Mouse (Mus musculus) frontal cortex, postnatal 14 days (tissue): ENCODE results near the gene Itpr1.

Source experiments
- DNase-seq, 2 experiments: peaks; one replicate each; pipeline ENCODE4 v3.0.0; 2022; ENCODE audit warnings: low spot score in 2 of 2

Gene Itpr1

DNA sequence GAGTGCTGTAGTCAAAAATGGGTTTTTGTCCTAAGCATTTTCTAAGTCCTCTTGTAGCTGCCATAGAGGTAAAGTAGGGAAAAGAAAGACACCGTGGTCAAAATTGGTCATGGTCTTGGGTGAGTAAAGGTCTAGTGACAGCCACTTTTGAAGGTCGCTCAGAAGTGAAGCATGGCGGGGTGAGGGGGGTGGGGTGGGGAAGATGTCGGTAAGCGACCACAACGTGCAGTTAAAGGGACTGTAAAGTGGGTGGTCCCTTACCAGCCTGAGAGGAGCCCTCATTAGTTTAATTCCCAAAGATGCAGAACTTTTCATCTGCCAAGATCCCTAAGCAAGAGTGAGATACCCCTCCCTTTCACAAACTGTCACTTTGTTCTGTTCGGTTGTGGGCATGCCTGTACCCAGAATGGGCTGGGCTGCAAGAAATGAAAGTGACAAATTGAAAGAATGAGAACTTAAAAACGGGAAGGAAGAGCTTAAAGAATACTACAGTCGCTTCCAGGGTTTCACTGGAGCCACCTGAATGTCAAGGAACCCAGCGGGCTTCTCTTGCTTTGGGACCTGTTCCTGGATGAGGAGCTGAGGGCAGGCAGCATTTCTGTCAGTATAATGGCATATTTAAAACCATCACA, 1.5 kb downstream of the Itpr1 start:
- no peak for DNase-seq

DNA sequence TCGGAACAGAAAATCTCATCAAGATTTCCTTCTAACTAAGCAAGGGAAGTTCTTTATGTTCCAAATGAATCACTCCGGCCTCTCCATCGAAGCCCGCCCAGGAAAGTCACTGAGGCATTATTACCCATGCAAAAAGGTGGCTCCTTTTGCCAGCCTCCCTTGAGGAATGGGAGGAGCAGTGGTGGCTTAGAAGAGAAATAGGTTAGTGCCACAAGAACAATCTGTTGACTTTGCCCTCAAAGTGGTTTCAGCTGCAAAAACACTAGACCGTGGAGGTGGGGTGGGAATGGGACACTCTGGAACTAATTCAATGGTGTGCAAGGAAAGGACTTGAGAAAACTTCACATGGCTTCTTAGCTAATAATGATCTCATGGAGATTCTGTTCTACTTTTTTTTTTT, 3.2 kb downstream of the Itpr1 start:
- no peak for DNase-seq

DNA sequence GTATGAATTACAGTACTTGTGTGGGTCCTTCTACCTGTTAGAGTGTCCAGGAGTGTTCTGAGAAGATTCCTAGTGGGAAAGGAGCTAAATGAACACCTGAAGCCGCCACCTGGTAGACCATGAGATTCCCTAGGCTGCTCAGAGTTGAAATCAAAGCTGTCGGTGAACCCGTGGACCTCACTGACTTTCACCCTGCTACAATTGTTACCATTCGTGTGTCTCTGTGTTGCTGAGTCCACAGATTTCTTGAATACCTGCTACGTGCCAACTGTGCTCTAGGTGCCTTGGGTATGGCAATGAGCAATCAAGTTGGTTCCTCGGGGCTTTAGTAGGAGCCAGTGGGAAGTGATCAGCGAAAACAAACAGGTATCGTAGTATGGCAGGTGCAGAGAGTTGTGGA, 3.9 kb downstream of the Itpr1 start:
- no peak for DNase-seq

DNA sequence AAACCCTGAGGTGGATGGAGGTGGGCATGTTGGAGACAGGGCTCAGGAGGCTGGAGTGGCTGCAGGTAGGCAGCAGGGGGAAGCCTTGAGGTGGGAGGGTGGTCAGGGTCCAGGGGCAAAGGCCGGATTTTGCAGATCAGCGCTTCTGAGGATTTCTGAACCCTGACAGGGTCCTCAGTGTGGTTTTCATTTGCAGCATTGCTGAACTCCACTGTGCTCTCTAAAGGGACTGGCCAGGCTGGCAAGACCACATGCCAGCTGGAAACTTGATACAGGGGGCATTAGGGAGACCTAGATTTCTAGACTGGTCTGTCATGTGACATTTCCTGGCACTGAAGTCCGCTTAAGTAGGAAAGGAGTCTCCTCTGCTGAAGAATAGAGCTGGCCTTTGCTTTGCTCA, 5.1 kb downstream of the Itpr1 start:
- DNase-seq: no peak

DNA sequence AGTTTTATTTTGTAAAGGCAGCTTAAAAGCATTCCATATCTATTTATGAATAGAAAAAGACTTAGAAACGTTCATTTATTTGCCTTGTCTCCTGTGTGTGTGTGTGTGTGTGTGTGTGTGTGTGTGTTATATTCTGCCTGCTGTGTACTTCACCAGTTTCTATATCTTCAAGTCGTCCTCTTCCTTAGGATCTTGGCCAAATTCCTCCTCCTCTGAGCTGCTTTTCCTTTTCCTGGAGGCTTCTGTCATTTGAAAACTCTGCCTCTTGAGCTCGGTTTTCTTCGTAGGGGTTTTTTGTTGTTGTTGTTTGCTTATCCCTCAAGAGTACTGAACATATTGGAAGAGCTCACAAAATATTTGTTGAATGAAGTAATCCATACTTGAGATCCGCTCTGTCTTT, 9.5 kb downstream of the Itpr1 start:
- DNase-seq: no peak

DNA sequence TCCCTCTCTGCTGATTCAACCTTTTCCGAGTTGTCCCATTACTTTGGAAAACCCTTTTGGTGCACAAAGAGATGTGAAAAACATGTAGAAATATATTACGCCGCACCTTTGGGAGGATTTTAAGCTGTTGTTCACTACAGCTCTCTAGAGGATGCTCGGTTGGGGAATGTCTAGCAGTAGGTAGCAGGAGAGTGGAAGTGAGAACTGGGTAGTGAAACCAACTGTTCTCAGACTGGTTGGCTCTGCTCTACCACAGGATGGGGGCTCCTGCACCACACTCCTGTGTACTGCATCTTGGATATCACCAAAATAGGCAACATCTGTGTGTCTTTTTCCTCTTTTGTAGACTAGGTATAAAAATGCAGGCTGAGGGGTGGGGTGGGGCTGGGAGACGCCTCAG, 10.0 kb downstream of the Itpr1 start:
- DNase-seq: no peak

DNA sequence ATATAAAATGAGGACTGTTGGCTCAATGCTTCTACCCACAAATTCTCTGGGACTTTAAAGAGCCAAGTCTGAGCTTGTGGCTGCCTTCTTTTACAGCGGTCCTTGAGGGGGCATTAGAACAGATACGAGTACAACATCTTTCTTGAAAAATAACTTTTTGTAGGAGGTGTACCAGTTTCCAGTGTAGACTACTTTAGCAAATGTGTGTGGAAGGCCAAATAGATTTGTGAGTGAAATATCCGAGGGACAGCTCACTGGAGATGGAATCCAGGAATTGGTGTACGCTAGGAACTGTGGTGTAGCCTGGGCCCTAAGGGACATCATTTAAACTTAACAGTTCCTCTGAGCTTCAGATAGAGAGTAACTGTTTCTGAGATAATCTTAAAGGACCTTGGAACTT, 11.5 kb downstream of the Itpr1 start:
- no peak for DNase-seq

DNA sequence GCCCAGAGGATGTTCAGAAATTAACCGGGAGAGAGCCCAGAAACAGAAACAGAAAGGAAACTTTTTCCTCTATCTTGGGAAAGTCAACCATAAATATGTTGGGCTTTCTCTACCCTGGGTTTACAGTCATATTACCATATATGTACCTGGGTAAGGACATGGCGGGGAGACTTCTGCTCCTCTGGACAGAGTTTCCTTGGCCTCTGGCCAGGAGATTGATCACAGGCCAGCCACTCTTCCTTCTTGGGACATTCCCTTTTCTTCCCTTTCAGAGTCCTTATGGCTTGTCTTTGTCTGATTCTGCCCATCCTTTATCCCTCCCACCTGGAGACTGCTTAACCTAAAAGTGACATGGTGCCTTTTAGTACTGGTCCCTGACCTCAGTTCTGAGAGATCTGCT, 12.1 kb downstream of the Itpr1 start:
- DNase-seq: no peak

DNA sequence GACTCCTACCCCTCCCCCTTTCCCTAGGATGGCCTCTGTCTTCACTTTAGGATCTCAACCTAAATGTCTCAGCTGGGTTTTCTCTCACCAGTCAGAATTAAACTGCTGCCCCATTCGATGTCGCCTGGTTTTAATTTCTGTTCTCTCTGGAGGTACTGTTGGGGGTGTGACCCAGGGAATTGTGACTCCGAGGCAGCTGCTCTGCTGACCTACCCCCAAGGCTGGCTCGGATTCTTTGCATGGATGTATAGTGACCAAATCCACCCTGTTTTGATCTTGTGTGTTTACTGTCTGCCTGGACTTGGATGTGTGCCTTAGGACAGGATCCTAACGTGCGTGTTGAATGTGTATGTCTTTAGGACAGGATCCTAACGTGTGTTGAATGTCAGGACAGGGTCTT, 13.3 kb downstream of the Itpr1 start:
- no peak for DNase-seq

DNA sequence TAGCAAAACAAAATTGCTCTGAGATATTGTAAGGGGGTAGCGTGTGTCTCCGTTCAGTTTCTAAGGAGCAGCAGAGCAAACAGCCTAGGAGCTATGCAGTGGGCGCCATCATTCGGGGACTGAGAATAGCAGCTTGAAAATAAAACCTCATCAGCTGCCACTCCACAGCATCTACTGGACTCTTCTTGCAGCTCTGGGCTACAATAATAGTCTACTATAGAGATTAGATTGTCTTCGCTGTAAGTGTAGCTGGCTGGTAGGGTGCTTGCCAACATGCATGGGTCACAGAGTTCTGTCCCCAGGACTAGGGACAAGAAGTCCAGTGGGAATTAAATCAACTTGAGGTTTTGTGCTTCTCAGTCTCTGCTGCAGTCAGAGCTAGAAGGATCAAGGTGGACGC, 14.6 kb downstream of the Itpr1 start:
- no peak for DNase-seq

DNA sequence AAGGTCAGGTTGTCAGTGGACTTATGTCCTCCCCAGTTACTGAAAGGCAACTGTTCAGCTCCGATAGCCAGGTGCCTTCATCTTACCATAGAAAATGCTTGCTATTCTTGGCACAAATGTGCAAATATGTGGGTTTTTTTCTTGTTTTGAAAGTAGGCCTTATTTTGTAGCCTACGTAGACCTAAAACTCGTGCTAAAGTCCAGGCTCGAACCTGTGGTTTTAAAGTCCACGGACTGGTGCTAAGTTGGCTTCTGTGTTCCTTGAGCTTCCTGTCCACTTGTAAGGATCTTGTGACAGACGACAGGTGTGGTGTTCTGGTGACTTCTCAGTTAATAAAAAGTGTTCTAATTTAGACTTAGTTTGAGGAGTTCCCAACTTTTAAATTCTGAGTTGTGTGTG, 15.2 kb downstream of the Itpr1 start:
- DNase-seq: no peak

DNA sequence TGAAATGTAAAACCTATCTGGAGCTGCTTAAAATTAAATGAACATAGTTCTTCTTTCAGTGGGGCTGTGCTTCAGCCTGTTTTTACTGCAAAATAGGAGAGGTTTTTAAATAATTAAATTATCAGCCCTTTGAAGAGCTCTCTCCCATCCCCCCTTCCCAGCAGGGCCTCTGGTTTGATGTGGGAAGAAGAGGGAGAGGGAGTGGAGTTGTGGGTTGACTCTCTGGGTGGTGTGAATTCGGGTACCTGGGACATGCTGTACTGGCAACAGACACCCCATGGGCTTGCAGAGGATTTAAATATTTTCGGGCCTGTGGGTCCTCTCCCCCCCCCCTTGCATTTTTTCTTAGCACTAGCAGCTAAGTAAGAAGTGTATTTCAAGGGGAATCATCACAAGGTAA, 15.7 kb downstream of the Itpr1 start:
- DNase-seq: no peak

DNA sequence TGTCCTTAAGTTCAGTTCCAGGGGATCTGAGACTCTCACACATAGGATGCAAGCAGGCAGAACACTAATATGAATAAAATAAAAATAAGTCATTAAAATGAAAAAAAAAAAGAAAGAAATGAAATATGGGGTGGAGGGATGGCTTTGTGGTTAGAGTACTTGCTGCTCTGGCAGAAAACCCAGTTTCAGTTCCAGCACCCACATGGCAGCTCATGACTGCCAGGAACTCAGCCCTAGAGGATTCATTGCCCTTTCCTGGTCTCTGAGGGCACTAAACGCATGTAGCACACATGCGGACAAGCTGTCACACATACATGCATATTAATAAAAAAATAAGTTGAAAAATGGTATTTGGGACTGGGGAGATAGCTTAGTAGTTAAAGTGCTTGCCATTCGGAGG, 17.7 kb downstream of the Itpr1 start:
- no peak for DNase-seq

DNA sequence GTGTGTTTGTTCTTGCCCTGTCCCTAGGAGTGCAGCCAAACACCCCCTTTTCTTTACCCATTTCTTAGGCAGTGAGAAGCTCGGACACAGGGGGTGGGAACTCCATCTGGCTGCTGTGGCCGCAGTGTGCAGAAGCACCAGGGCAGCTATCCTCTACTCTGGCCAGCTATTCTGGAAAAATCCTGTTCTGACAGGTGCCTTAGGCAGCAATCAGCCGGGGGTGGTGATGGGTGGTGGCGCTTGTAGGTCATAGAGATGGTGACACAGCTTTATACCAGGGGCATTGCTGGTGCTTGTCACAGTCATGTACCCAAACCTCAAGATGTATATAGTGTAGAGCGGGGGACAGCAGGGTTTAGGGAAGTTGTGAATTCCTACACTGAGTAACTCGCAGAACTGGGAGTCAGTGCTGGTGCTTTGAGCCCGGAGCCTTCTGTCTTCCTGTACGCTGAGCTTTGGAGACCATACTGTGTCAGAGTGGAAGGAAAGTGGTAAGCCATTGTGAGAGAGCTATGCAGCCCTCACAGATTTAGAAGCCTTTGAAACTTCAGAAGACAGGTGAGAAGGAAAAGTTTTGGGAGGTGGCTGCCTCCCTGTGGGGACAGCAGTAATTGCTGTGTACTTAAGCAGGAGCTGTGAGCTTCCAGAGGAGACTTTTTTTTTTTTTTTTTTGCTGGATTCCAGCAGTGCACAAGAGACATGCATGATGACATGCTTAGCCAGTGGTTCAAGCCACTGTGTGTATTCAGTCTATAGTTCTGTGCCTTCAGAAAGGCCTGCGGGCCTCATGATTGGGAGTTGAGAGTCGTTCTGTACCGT, 19.2 kb downstream of the Itpr1 start:
- DNase-seq: no peak

DNA sequence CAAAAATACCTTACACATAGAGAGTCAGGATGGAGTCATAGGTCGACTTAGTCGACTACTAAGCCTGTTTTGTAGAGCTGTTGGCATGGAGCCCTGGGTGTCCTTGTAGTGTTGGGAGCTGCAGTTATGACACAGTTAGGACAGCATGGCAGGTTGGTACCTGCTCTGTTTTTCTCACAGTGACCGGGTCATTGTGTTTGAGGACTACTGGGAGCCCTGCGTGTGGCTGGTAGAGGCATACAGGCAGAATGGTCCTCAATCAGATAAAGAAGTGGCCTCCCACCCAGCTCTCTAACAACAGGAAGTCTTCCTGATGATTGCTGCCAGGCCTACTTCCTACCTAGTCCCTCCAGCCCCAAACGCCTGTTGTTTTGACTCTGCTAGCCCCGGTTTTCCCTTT, 20.2 kb downstream of the Itpr1 start:
- no peak for DNase-seq

DNA sequence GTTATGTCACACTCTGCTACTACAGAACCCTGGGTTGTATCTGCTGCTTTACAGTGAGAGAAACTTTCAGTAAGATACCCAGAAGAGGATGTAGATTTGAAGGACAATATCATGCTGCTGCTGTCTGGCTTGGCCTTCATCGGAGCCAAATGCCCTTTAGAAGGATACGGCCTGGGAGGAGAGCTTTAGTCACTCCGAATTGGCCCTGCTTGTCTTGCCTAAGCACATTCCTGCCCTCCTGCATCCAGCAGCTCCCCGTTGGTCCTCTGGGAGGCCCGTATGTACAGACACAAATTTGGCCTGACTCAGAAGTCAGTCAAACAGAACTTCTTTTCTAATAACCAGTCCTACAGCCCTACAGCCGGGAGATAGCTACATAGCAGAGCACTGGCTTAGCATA, 21.6 kb downstream of the Itpr1 start:
- no peak for DNase-seq

DNA sequence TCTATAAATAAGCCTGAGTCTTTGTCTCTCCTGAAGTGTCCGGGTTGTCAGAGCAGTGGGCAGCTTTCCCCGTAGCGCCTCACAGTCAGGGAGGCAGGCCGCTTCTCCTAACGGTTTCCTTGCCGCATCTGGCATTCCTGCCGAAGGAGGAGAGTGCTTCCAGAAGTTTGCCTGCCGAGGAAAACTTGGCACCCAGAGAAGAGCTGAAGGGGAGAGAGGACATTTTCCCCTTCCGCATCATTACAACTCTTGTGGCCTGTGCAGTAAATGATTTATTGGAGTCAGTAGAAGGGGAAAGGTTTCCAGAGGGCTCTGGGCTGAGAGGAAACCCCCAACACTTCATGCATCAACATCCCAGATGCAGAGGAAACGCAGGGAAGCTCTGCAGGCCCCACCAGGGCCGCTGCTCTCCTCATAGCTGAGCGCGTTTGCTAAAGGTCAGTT, 22.8 kb downstream of the Itpr1 start:
- DNase-seq: no peak

DNA sequence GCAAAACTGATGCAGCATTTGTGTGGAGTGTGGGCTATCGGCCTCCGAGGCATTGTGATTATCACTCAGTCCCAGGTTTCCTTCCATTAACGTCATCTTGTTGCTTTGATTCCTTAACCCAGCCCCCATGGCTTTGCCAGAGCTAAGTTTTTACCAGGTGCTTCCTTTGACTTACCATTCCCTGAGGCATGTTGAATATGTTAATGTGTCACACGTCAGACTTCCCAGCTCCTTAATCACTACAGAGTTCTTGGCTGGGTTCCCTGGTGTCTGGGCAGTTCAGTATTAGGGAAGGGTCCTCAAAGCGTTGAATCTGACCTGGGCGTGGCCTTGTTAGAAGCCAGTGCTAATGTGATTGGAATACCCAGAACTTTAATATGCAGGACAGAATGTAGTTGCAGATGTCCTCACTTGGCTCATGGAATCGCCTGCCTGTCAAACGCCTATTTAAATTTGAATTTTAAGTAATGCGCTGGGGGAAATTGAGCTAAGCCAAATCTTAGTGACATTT, 23.6 kb downstream of the Itpr1 start:
- DNase-seq: no peak

DNA sequence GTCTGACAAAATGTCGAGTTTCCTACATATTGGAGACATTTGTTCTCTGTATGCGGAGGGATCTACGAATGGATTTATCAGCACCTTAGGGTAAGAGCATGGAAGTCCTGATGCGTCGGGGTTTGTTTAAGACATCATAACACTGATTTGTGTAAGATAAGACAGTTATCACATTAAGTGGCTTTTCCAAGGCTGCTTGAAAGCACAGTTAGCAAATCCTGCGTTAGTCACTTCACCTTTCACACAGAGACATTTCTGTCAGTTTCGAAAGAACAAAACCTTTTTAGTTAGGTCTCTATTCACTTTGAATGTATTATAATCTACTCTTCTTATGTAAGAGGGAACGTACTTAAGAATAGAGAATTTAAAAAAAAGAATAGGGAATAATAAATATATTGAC, 24.1 kb downstream of the Itpr1 start:
- DNase-seq: no peak

DNA sequence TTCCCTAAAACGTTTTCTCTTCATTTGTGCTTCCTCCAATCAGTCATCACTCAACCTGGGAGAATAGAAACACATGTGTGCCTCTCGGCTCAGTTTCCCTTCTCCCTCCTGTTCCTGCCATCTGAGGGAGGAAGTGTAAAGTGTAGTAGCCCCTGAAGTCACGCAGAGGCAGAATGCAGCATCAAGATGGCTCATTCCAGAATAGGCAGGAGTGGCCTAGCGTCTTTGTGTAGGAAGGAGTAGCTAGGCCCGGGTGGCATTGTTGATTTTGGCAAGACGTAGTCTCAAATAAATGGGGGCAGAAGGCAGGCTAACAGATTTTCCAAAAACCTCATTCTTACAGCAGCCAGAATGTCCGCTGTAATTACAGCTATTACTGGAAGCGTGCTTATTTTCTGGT, 24.7 kb downstream of the Itpr1 start:
- no peak for DNase-seq

DNA sequence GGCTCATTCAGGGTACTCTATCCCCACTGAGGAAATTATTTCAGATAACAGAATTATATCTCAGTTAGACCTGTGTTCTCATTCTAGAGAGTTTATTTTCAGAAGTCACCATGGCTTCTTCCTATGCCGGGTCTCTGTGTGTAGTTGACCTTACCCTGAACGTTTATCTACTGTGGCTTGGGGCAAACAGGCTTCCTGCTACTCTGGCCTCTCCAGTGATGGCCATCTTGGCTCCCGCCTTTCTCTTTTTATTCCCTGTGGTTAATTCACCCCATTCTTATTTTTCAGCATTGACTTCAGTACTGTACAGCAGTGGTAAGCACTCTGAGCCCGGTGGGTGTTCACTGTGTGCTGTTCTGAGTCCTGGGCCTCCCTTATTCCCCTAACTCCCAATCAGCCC, 25.1 kb downstream of the Itpr1 start:
- no peak for DNase-seq

DNA sequence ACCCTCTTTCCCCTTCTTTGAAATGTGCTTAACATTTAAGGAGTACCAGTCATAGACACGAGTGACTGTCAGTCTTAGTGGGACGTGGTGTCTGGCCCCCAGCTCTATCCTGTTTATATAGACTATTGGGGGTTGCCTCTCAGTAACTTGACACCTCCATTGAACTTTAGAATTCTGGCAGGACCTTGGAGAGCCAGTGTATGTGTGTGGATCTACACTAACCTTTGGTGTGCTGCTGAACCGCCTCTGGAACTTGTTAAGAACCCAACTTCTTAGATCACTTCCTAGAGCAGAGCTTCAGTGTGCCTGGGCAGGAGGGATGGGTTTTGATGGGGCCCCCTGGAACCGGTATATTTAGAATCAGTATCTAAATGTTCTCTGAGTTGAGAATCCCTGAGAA, 26.2 kb downstream of the Itpr1 start:
- no peak for DNase-seq

DNA sequence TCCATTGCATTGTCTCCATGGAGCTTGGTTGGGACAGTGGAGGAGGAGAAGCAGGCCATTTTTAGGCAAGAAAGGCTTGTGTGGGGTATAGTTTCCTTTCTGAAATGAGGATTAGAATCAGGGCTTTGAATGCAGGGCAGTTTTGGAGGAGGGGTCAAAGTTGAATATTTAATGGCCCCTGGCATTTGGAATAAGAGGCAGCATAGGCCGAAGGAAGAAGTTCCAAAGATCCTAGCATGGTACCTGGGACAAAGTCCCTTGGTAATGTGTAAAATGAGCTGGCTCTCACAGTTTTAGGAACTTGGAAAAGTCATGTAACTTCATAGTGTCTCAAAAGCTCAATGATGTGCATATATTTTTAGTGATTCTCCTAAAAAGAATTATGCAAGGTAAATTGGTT, 27.1 kb downstream of the Itpr1 start:
- no peak for DNase-seq

DNA sequence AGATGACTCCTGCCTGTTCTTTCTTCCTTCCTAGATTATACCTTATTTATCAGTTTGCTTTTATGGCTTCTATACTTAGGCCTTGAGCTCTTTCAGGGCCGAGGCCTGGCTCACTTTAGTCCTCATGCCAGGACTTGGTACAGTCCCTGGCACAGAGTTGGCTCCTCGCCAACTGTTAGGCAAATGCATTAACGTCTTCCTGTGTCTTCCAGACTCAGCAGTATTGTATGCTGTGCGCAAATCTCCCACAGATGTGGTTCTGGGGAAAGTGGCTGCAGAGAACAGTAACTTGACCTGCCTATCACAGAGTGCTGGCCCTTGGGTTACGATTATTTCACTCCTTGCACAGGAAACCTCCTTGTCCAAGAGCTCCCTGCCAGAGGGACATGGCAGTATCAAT, 27.9 kb downstream of the Itpr1 start:
- DNase-seq: no peak
